Mouse (Mus musculus) ES-E14 (cell line): Measurements from ENCODE around the gene Fbxo47. TPM values are rescaled to one million over a fixed set of nuclear protein-coding genes. Genes with fewer than 3 reads are reported as not detected.
A peak's percentile ranks its signal among the peaks of the same experiment; 100 is the strongest.

ENCODE experiments used
- DNase-seq: peaks from one replicate; pipeline ENCODE4 v3.0.0-alpha.2; 2013; ENCODE audit warnings: low read depth, low spot score
- H3K27ac ChIP-seq: 2 replicates; pipeline ENCODE4 v1.5.1; 2012; ENCODE audit warnings: low read depth, mild to moderate bottlenecking, low read length, moderate library complexity, mixed read lengths; ENCODE audit not compliant: poor library complexity, insufficient read depth, severe bottlenecking
- H3K36me3 ChIP-seq: 2 replicates; pipeline ENCODE4 v1.6.1; 2012; ENCODE audit warnings: mild to moderate bottlenecking, low read length, moderate library complexity, mixed read lengths; ENCODE audit not compliant: control insufficient read depth, poor library complexity, insufficient read depth, severe bottlenecking
- H3K4me1 ChIP-seq, 2 experiments: fragments of 150-350 bp in 1 of 2; sonication (generic) in 1 of 2; 2 replicates each; pipeline ENCODE4 v1.6.1; 2012; ENCODE audit warnings: low read length in 2 of 2, mild to moderate bottlenecking in 1 of 2, mixed read lengths in 1 of 2; ENCODE audit not compliant: control insufficient read depth in 2 of 2, insufficient read depth in 2 of 2, poor library complexity in 1 of 2
- H3K4me3 ChIP-seq, 2 experiments: fragments of 150-350 bp in 1 of 2; sonication (generic) in 1 of 2; 2 replicates each; pipeline ENCODE4 v1.5.1; 2012; ENCODE audit warnings: low read length in 2 of 2, low read depth in 1 of 2, mild to moderate bottlenecking in 1 of 2, mixed read lengths in 1 of 2; ENCODE audit not compliant: insufficient read depth in 1 of 2, poor library complexity in 1 of 2, severe bottlenecking in 1 of 2
- H3K9ac ChIP-seq: 2 replicates; pipeline ENCODE4 v1.6.1; 2012; ENCODE audit warnings: low read depth, mild to moderate bottlenecking, low read length, mixed read lengths; ENCODE audit not compliant: poor library complexity, insufficient read depth, severe bottlenecking
- H3K9me3 ChIP-seq: fragments of 150-350 bp; sonication (generic); 2 replicates; pipeline ENCODE4 v1.6.1; 2012; ENCODE audit warnings: low read depth, mild to moderate bottlenecking, low read length; ENCODE audit not compliant: control insufficient read depth, insufficient read depth
- CHD2 ChIP-seq: IDR thresholded peaks from 2 replicates; pipeline ENCODE4 v1.6.1; 2014; ENCODE audit warnings: mild to moderate bottlenecking, low read depth, low read length, inconsistent platforms
- HCFC1 ChIP-seq: IDR thresholded peaks from 2 replicates; pipeline ENCODE4 v1.6.1; 2012; ENCODE audit warnings: low read length, inconsistent platforms, borderline replicate concordance; ENCODE audit not compliant: insufficient read depth
- MAFK ChIP-seq: IDR thresholded peaks from 2 replicates; pipeline ENCODE4 v1.6.1; 2014; ENCODE audit warnings: mild to moderate bottlenecking, low read depth, low read length, inconsistent platforms; ENCODE audit not compliant: insufficient read depth
- ZC3H11A ChIP-seq: IDR thresholded peaks from 2 replicates; pipeline ENCODE4 v1.6.1; 2012; ENCODE audit warnings: low read depth, mild to moderate bottlenecking, inconsistent platforms, low read length, borderline replicate concordance
- ZNF384 ChIP-seq: IDR thresholded peaks from 2 replicates; pipeline ENCODE4 v1.6.1; 2012; ENCODE audit warnings: low read depth, low read length, inconsistent platforms
- in situ Hi-C, 2 experiments: fragments of 600-800 bp; cut with MboI; formaldehyde crosslinking; loops; one replicate each; pipeline ENCODE4 v1.15.1; 2025; ENCODE audit warnings: low sequenced_read_pairs in 2 of 2, inconsistent platforms in 1 of 2; ENCODE audit not compliant: unreplicated experiment in 2 of 2
- total RNA-seq: library from RNA; depleted of rRNA; stranded (reverse); fragments of 300-350 nt; gene quantifications from 2 replicates; pipeline ENCODE4 v1.2.3, GENCODE M21; 2012; rRNA removed

Fbxo47 gene
- 2.2 and 4.1 TPM in 2 replicates for total RNA-seq

DNA sequence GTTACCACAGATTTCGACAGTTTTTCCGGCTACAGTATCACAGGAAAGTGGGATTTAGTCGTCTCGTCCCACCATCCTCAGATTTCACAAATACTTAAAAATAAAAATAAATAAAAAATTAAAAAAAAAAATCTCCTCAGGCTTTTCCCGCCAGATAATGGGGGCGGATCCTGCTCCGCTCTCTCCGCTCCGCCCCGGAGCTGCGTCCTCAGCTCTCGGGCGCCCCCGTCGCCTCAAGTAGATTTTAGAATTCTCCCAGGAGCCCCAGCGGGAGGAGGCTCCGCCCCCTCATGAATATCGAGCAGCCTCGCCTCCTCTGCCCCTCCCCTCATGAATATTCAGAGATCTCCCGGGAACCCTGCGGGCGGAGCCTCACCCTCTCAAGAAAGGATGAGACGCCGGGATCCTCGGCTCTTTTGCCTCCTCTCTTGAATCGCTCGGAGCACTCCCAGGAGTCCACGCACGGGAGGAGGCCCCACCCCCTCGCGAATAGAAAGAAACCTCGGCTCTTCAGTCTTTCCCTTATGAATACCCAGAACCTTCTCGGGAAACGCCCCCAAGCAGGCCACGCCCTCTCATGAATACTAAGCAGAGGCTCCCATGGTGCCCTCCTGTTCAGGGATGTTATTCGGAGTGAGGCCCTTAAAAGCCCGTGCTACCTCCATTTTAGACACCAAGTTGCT is at the start of gene Fbxo47:
Gene Fbxo47, minus strand, starts transcription at position 237 of the 683 bp plus-strand sequence.
- no peaks in the 10 kb centered on the region for H3K9me3 ChIP-seq
- H3K4me1 ChIP-seq = no peaks in the 10 kb centered on the region
- peak within 1 kb of the TSS; percentile 79 for H3K9ac ChIP-seq
- peak within 1 kb of the TSS; percentile 71 to 92 for H3K4me3 ChIP-seq
- peak within 1 kb of the TSS; percentile 95 for H3K27ac ChIP-seq
- peak; percentile 98 for DNase-seq
- TF ChIP-seq HCFC1 = no peak
- TF ChIP-seq CHD2 = no peak
- peak; percentile 84 for TF ChIP-seq ZNF384
- H3K36me3 ChIP-seq = peaks cover 2% of the 10 kb centered on the region; the same call in 1 of the 2 replicates
- in situ Hi-C loops = no loop called here

DNA sequence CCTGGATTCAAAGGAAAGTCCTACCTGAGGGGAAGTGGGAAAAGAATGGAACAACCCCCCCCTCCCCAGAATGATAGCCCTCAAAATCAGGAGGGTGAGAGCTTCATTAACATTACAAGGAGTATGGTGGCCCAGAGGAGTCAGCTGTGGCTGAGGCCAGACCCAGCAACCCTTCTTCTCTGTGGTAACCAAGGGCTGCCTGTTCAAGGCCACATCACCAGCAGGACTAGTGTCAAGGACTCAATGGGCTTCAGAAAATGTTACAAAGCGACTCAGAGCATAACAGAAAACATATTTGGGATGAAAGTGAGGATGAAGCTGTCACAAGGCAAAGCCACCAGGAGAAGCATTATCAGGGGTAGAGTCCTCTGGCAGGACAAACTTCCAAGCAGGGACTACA is 49.6 kb upstream of the Fbxo47 start:
- Histone ChIP-seq H3K4me1 (peaks cover 2 to 16% of the 10 kb centered on the region in 2 experiments; a peak in 2 of 4 replicates), H3K27ac (no peak overlapping the region), H3K4me3 (no peak overlapping the region), H3K9me3 (no peaks in the 10 kb centered on the region), H3K36me3 (no peaks in the 10 kb centered on the region), H3K9ac (no peak overlapping the region)
- TF ChIP-seq HCFC1 = no peak
- no peak for TF ChIP-seq CHD2
- no peak for TF ChIP-seq ZNF384
- no peak for TF ChIP-seq MAFK
- TF ChIP-seq ZC3H11A = no peak
- DNase-seq = no peak
- in situ Hi-C loops = no loop called here

DNA sequence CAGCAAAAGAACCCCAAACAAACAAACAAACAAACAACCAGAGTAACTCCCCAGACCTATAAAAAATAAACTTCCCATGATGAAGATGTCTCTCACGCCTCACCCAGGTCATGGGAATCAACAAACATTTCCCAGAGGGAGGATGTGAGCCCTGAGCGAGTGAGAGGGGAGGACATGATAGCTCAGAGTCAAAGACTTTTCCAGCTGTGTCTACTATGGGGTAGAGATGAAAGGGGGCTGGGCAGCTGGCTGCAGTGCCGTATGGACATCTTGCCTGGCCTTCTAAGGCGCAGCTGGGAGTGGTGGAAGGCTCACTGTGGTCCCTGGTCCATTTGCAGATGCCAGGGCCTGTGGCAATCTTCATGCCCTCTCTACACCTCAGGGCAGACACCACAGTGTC is 45.0 kb upstream of the Fbxo47 start:
- Histone ChIP-seq H3K27ac (no peak overlapping the region), H3K9me3 (no peaks in the 10 kb centered on the region), H3K9ac (no peak overlapping the region), H3K4me1 (peaks cover 2 to 5% of the 10 kb centered on the region in 2 experiments; a peak in 1 of 4 replicates), H3K4me3 (no peak overlapping the region), H3K36me3 (no peaks in the 10 kb centered on the region)
- no peak for TF ChIP-seq MAFK
- no peak for TF ChIP-seq HCFC1
- TF ChIP-seq ZNF384 = no peak
- no peak for TF ChIP-seq ZC3H11A
- no peak for TF ChIP-seq CHD2
- DNase-seq = no peak
- in situ Hi-C loops = no loop called here

DNA sequence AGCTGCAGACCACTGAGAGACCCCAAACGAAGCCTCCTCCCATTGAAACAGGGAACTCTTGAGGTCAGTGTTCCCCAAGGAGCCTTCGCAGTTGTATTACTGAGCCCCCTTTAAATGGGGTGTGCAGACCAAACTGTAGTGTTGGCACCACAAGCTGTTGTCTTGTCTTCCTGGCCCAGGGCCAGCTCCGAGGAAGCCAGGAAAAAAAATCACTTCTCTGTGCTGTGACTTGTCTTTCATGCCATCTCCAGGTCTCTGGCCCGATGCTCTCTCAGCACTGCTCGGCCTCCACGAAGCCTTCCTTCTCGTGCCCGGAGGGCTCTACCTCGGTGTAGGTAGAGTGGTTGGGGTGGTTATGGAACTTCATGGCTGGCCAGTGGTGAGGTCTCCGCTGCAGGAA is 40.3 kb upstream of the Fbxo47 start:
- in situ Hi-C loops = no loop called here
- Histone ChIP-seq H3K4me1 (peaks cover 0 to 3% of the 10 kb centered on the region in 2 experiments; a peak in 2 of 4 replicates), H3K4me3 (no peak overlapping the region), H3K36me3 (no peaks in the 10 kb centered on the region; the same call in 1 of the 2 replicates), H3K9me3 (no peaks in the 10 kb centered on the region), H3K9ac (no peak overlapping the region), H3K27ac (no peak overlapping the region)
- DNase-seq = no peak
- TF ChIP-seq CHD2 (no peak), ZNF384 (no peak), MAFK (no peak), ZC3H11A (no peak), HCFC1 (no peak)

DNA sequence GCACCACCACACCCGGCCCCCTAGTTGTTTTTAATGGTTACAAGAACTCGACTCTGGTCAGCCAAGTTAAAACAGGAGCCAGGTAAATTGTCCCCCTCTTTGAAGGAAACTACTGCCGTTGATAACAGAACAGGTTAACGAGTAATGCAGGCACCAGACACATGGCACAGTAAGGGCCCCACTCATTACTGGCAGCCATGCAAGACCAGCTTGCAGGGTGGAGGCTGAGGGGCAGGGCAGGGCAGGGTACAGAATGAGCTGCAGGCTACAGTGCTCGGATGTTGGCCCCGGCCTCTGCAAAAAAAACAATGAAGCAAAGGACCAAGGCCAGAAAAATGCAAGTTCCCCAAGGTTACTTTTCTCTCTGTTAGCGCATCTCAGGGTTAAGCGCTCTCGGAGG is 39.7 kb upstream of the Fbxo47 start:
- Histone ChIP-seq H3K4me1 (peaks cover 0 to 3% of the 10 kb centered on the region in 2 experiments; a peak in 2 of 4 replicates), H3K4me3 (no peak overlapping the region), H3K9ac (no peak overlapping the region), H3K9me3 (no peaks in the 10 kb centered on the region), H3K27ac (no peak overlapping the region), H3K36me3 (no peaks in the 10 kb centered on the region; the same call in 1 of the 2 replicates)
- in situ Hi-C loops = no loop called here
- DNase-seq = no peak
- TF ChIP-seq CHD2 (no peak), MAFK (no peak), HCFC1 (no peak), ZC3H11A (no peak)
